8 mouse cellular contexts compared by ENCODE assay signal in the genomic region with DNA sequence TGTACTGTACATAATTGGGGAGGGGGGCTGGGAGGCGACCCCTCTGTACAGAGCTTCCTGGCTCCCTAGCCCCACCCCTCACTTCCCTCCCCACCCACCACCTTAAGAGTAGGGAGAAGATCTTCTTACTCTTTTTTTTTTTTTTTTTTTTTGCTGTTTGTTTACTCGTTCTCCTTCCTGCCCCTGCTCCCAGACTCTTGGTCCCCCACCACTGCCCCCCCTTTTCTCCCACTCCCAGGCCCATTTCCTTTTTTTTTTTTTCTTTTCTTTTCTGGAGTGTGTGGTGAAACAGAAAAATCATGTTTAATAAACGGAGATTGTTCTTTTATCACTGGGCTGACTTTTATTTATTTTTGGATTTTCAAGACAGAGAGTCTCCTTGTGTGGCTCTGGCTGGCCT. TPM values are rescaled to one million over a fixed set of nuclear protein-coding genes. Genes with fewer than 3 reads are reported as not detected.
DNase-seq lines count a peak whose midpoint lies in the region; ATAC-seq lines count a peak whose summit lies in the region.

No protein-coding gene starts in this region.

- H3K27me3 ChIP-seq in kidney, embryonic 15.5 days: no peaks in the 10 kb centered on the region
- H3K27me3 ChIP-seq in embryonic facial prominence, embryonic 10.5 days (replicated peaks; ENCODE audit: low read depth, poor library complexity, severe bottlenecking): no peaks in the 10 kb centered on the region
- H3K27me3 ChIP-seq in intestine, embryonic 14.5 days (replicated peaks; ENCODE audit: control insufficient read depth, insufficient read depth, low read length): no peaks in the 10 kb centered on the region
- H3K27me3 ChIP-seq in midbrain, embryonic 16.5 days (ENCODE audit: control insufficient read depth, insufficient read depth, low read depth, low read length): no peaks in the 10 kb centered on the region

- no peaks in the 10 kb centered on the region for H3K9me3 ChIP-seq in kidney, embryonic 15.5 days (replicated peaks)
- H3K9me3 ChIP-seq in embryonic facial prominence, embryonic 10.5 days: no peaks in the 10 kb centered on the region
- no peaks in the 10 kb centered on the region for H3K9me3 ChIP-seq in intestine, embryonic 14.5 days (ENCODE audit: control insufficient read depth, low read length)
- H3K9me3 ChIP-seq in midbrain, embryonic 16.5 days (replicated peaks; ENCODE audit: control insufficient read depth, low read length, poor library complexity, severe bottlenecking): no peaks in the 10 kb centered on the region

- H3K4me3 ChIP-seq in kidney, embryonic 15.5 days (replicated peaks): peak overlapping the region; percentile 81
- peak overlapping the region; percentile 92 for H3K4me3 ChIP-seq in embryonic facial prominence, embryonic 10.5 days
- H3K4me3 ChIP-seq in intestine, embryonic 14.5 days (ENCODE audit: low read depth, low read length): peak overlapping the region; percentile 87
- H3K4me3 ChIP-seq in midbrain, embryonic 16.5 days (ENCODE audit: low read depth, low read length): peak overlapping the region; percentile 83

- 2% methylated on average over 3 of the region's 3 CpGs for WGBS in kidney, embryonic 15.5 days
- WGBS in embryonic facial prominence, embryonic 10.5 days: 6% methylated on average over 3 of the region's 3 CpGs
- WGBS in intestine, embryonic 14.5 days: 0% methylated on average over 3 of the region's 3 CpGs
- WGBS in midbrain, embryonic 16.5 days: 7% methylated on average over 3 of the region's 3 CpGs

- no peak for DNase-seq in kidney, adult 9 months
- DNase-seq in embryonic facial prominence, embryonic 10.5 days (ENCODE audit: low spot score): no peak
- DNase-seq in intestine, embryonic 14.5 days (ENCODE audit: low spot score): no peak
- DNase-seq in cerebellum, adult 8-10 months: no peak
- no peak for DNase-seq in adrenal gland, postnatal 4 days (ENCODE audit: low spot score in 2 of 2)
- no peak for DNase-seq in layer of hippocampus, postnatal 14 days (ENCODE audit: low spot score in 2 of 2)

- ATAC-seq in kidney, embryonic 15.5 days (replicated peaks; ENCODE audit: low FRiP score): no peak
- ATAC-seq in intestine, embryonic 14.5 days (replicated peaks; ENCODE audit: low FRiP score, low TSS enrichment, low read depth): no peak
- ATAC-seq in midbrain, embryonic 16.5 days: no peak

- peak overlapping the region; percentile 82 for H3K9ac ChIP-seq in kidney, embryonic 15.5 days
- peak overlapping the region; percentile 74 for H3K9ac ChIP-seq in intestine, embryonic 14.5 days (ENCODE audit: low read length)
- peak overlapping the region; percentile 87 for H3K9ac ChIP-seq in midbrain, embryonic 16.5 days (ENCODE audit: low read depth, low read length)

- H3K27ac ChIP-seq in kidney, embryonic 15.5 days: peak overlapping the region; percentile 91
- peak overlapping the region; percentile 87 for H3K27ac ChIP-seq in embryonic facial prominence, embryonic 10.5 days (replicated peaks)
- H3K27ac ChIP-seq in intestine, embryonic 14.5 days (ENCODE audit: low read depth): peak overlapping the region; percentile 86; the same call in 1 of the 2 replicates
- H3K27ac ChIP-seq in midbrain, embryonic 16.5 days (ENCODE audit: low read length): peak overlapping the region; percentile 76

- peaks cover 53% of the 10 kb centered on the region for H3K36me3 ChIP-seq in kidney, embryonic 15.5 days
- peaks cover 72% of the 10 kb centered on the region for H3K36me3 ChIP-seq in embryonic facial prominence, embryonic 10.5 days (replicated peaks)
- H3K36me3 ChIP-seq in intestine, embryonic 14.5 days (ENCODE audit: control insufficient read depth, insufficient read depth, low read length): peaks cover 37% of the 10 kb centered on the region
- peaks cover 15% of the 10 kb centered on the region for H3K36me3 ChIP-seq in midbrain, embryonic 16.5 days (ENCODE audit: control insufficient read depth, insufficient read depth, low read length)

- peak overlapping the region; percentile 95 for H3K4me2 ChIP-seq in kidney, embryonic 15.5 days
- H3K4me2 ChIP-seq in intestine, embryonic 14.5 days (ENCODE audit: low read length): peak overlapping the region; percentile 94
- peak overlapping the region; percentile 88 for H3K4me2 ChIP-seq in midbrain, embryonic 16.5 days (ENCODE audit: low read length)

- H3K4me1 ChIP-seq in kidney, embryonic 15.5 days: peaks cover 48% of the 10 kb centered on the region
- peaks cover 53% of the 10 kb centered on the region for H3K4me1 ChIP-seq in embryonic facial prominence, embryonic 10.5 days
- H3K4me1 ChIP-seq in intestine, embryonic 14.5 days (replicated peaks; ENCODE audit: control insufficient read depth, insufficient read depth, low read length): peaks cover 20% of the 10 kb centered on the region
- peaks cover 38% of the 10 kb centered on the region for H3K4me1 ChIP-seq in midbrain, embryonic 16.5 days (ENCODE audit: control insufficient read depth, insufficient read depth, low read length)

RNA-seq across cellular contexts. Expression of a gene that starts 0.9 kb away (rescaled TPM):
- 18.4 and 20.0 TPM in 2 replicates for polyA plus RNA-seq in kidney, embryonic 15.5 days (2015; fragmentation: Nextera tagmentation; extraction: Ambion mirVana)
- 20.1 and 20.6 TPM in 2 replicates for polyA plus RNA-seq in embryonic facial prominence, embryonic 10.5 days (2016; fragmentation: Nextera tagmentation; extraction: Ambion mirVana)
- polyA plus RNA-seq in intestine, embryonic 14.5 days (2014; fragmentation: Nextera tagmentation; extraction: Ambion mirVana): 9.8 and 12.8 TPM in 2 replicates
- polyA plus RNA-seq in midbrain, embryonic 16.5 days (2015; fragmentation: Nextera tagmentation; extraction: Ambion mirVana): 13.8 and 15.9 TPM in 2 replicates
- 1 to 10 TPM; 8.0 to 9.6 TPM for total RNA-seq in adrenal gland, postnatal 4 days (2021)
- total RNA-seq in layer of hippocampus, postnatal 14 days (2021): 10 to 100 TPM; 11.7 to 14.1 TPM

RNA-seq across cellular contexts. Expression of a gene that starts 31.1 kb away (rescaled TPM):
- polyA plus RNA-seq in kidney, embryonic 15.5 days (2015; fragmentation: Nextera tagmentation; extraction: Ambion mirVana): 1.9 and 2.0 TPM in 2 replicates
- polyA plus RNA-seq in embryonic facial prominence, embryonic 10.5 days (2016; fragmentation: Nextera tagmentation; extraction: Ambion mirVana): 1.4 and 1.6 TPM in 2 replicates
- 2.2 and 2.4 TPM in 2 replicates for polyA plus RNA-seq in intestine, embryonic 14.5 days (2014; fragmentation: Nextera tagmentation; extraction: Ambion mirVana)
- 4.3 and 4.6 TPM in 2 replicates for polyA plus RNA-seq in midbrain, embryonic 16.5 days (2015; fragmentation: Nextera tagmentation; extraction: Ambion mirVana)
- 10 to 100 TPM; 29.7 to 37.1 TPM for total RNA-seq in adrenal gland, postnatal 4 days (2021)
- 100 to 1,000 TPM; 512 to 532 TPM for total RNA-seq in layer of hippocampus, postnatal 14 days (2021)

RNA-seq across cellular contexts. Expression of a gene that starts 32.7 kb away (rescaled TPM):
- polyA plus RNA-seq in kidney, embryonic 15.5 days (2015; fragmentation: Nextera tagmentation; extraction: Ambion mirVana): 192 and 203 TPM in 2 replicates
- polyA plus RNA-seq in embryonic facial prominence, embryonic 10.5 days (2016; fragmentation: Nextera tagmentation; extraction: Ambion mirVana): 176 and 182 TPM in 2 replicates
- 195 and 197 TPM in 2 replicates for polyA plus RNA-seq in intestine, embryonic 14.5 days (2014; fragmentation: Nextera tagmentation; extraction: Ambion mirVana)
- polyA plus RNA-seq in midbrain, embryonic 16.5 days (2015; fragmentation: Nextera tagmentation; extraction: Ambion mirVana): 130 TPM in 2 replicates
- 100 to 1,000 TPM; 127 to 132 TPM for total RNA-seq in adrenal gland, postnatal 4 days (2021)
- 100 to 1,000 TPM; 109 to 115 TPM for total RNA-seq in layer of hippocampus, postnatal 14 days (2021)

RNA-seq across cellular contexts. Expression of a gene that starts 39.3 kb away (rescaled TPM):
- polyA plus RNA-seq in kidney, embryonic 15.5 days (2015; fragmentation: Nextera tagmentation; extraction: Ambion mirVana): 7.0 and 8.7 TPM in 2 replicates
- 3.8 and 4.7 TPM in 2 replicates for polyA plus RNA-seq in embryonic facial prominence, embryonic 10.5 days (2016; fragmentation: Nextera tagmentation; extraction: Ambion mirVana)
- 6.0 and 6.4 TPM in 2 replicates for polyA plus RNA-seq in intestine, embryonic 14.5 days (2014; fragmentation: Nextera tagmentation; extraction: Ambion mirVana)
- 24.5 and 28.0 TPM in 2 replicates for polyA plus RNA-seq in midbrain, embryonic 16.5 days (2015; fragmentation: Nextera tagmentation; extraction: Ambion mirVana)
- total RNA-seq in adrenal gland, postnatal 4 days (2021): 10 to 100 TPM; 32.0 to 33.4 TPM
- total RNA-seq in layer of hippocampus, postnatal 14 days (2021): 10 to 100 TPM; 18.6 to 21.0 TPM

RNA-seq across cellular contexts. Expression of a gene that starts 55.2 kb away (rescaled TPM):
- polyA plus RNA-seq in kidney, embryonic 15.5 days (2015; fragmentation: Nextera tagmentation; extraction: Ambion mirVana): 9.0 and 9.3 TPM in 2 replicates
- polyA plus RNA-seq in embryonic facial prominence, embryonic 10.5 days (2016; fragmentation: Nextera tagmentation; extraction: Ambion mirVana): 11.6 and 12.1 TPM in 2 replicates
- 5.2 and 8.1 TPM in 2 replicates for polyA plus RNA-seq in intestine, embryonic 14.5 days (2014; fragmentation: Nextera tagmentation; extraction: Ambion mirVana)
- 2.3 and 3.3 TPM in 2 replicates for polyA plus RNA-seq in midbrain, embryonic 16.5 days (2015; fragmentation: Nextera tagmentation; extraction: Ambion mirVana)
- total RNA-seq in adrenal gland, postnatal 4 days (2021): 10 to 100 TPM; 11.8 to 12.2 TPM
- total RNA-seq in layer of hippocampus, postnatal 14 days (2021): 1 to 10 TPM; 2.7 to 3.1 TPM
